Mouse (Mus musculus) urinary bladder, postnatal 14 days (tissue): Measurements from ENCODE around the gene AC131692.1.

Source experiments
- DNase-seq: peaks from one replicate; pipeline ENCODE4 v3.0.0; 2021; ENCODE audit warnings: low spot score

Gene AC131692.1

GRCm38 (mm10) chr19:6094119-6094518, at the start of gene AC131692.1:
TSS of gene AC131692.1 (plus strand) at chr19:6094419.
- no peak for DNase-seq

DNA sequence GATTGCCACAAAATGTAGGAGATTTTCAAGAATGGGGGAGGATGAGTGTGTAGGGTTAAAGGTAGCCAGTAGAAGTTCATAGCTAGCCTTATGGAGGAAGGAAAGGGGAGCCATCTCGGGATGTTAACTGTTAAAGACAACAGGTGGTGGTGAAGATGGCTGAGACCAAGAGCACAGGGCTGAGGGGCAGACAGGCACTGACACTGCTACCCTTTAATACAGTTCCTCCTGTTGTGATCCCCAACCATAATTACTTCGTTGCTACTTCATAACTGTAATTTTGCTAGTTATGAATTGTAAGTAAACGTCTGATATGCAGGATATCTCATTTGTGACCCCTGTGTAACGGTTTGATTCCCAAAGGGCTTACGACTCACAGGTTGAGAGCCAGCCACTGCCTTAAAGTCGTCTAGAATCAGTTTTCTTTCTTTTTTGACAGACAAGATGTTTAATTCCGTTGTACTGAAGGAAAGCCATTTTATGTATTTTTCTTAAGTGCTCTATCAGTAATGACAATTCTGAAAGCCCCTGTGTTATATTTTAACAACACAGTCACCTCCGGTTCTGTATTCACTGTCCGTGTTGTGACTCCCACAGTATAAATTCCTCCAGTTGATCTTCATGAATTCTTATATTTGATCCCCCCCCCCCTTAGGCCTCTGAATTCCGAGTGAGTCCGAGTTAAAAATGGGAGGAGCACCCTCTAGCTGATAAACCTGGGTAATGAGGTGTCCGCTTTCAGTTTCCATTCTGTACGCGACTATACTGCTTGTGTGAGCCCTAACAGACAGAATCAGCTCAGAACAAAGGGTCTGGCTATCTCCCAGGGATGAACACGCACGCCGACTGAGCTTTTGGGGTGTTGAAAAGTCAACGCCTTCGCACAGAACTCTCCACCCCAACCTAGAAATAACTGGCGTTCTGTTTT, 48.6 kb upstream of the AC131692.1 start:
- no peak for DNase-seq

GRCm38 (mm10) chr19:6046294-6047153, 47.7 kb upstream of the AC131692.1 start, which contains the start of gene Syvn1:
TSS of gene Syvn1 (plus strand) at chr19:6046576.
- DNase-seq, result peak; percentile 88

GRCm38 (mm10) chr19:6047154-6047898, 46.9 kb upstream of the AC131692.1 start:
- DNase-seq, result no peak

DNA sequence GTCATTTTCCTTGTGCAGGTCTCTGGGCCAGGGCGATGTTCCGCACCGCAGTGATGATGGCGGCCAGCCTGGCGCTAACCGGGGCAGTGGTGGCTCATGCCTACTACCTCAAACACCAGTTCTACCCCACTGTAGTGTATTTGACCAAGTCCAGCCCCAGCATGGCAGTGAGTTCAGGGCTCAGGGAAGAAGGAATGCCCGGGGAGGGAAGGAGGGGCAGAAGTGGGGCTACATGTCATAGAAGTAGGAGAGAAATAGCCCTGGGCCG, 46.4 kb upstream of the AC131692.1 start:
- no peak for DNase-seq

DNA sequence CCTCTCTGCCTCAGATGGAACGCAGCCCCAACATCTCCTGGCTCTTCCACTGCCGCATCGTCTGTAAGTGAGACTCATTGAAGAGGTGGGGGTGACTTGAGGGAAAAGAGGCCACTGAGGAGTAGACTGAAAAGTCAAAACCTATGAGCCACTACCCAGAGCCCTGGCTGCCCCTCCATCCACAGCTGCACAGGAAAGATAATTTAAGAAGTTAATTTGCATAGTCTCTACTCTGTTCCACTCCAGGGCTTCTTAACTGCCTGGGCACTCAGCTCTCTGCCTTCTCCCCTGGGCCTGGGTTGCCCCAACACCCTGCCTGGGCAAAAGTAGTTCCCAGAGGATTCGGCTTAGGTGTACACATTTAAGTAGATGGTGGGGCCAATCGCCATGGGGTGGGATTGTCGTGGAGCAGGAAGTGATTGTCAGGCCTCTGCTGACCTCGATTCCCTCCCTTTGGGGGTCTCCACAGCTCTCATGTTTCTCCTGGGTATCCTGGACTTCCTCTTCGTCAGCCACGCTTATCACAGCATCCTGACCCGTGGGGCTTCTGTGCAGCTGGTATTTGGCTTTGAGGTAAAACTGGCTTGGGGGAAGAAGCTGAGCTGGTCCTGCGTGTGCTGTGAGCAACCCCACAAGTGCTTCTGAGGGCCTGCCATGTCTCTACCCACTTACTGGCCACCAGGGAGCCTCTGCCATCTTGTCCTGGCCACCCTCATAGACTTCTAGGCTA, 45.4 kb upstream of the AC131692.1 start:
- no peak for DNase-seq

DNA sequence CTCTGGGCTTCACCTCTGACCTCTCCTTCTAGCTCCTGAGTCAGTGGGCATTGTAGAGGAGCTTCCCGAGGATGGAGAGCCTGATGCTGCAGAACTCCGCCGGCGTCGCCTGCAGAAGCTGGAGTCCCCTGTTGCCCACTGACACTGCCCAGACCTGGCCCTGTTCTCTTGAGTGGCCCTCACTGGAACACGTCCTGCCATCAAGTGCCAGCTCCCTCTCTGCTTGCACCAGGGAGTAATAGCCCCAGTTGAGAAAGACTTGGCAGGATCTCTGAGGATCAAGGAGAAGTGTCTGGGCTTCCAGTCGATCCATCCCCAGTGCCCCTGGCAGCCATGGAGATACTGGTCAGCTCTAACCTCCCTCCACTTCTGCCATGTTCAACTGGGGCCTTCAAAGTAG, 41.7 kb upstream of the AC131692.1 start:
- DNase-seq, result no peak

DNA sequence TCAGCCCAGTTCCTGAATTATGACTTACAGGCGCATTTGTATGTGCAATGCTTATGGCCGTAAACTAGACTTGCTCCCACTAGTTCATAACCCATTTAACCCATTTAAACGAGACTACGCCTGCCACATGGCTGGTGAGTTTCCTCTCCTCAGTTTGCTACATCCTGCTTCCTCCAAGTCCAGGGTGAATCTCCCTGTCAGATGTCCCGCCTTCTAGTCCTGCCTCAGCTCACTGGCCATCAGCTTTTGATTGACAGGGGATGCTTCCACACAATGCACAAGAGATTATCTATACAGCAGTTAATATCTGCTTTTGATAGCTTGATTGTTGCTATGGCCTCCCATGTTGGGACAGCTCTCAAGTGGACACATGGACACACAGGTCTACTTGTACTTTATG, 39.9 kb upstream of the AC131692.1 start:
- no peak for DNase-seq

- DNase-seq, result no peak
These were observed 37.5 kb upstream of the AC131692.1 start for GRCm38 (mm10) chr19:6056696-6057095.

DNA sequence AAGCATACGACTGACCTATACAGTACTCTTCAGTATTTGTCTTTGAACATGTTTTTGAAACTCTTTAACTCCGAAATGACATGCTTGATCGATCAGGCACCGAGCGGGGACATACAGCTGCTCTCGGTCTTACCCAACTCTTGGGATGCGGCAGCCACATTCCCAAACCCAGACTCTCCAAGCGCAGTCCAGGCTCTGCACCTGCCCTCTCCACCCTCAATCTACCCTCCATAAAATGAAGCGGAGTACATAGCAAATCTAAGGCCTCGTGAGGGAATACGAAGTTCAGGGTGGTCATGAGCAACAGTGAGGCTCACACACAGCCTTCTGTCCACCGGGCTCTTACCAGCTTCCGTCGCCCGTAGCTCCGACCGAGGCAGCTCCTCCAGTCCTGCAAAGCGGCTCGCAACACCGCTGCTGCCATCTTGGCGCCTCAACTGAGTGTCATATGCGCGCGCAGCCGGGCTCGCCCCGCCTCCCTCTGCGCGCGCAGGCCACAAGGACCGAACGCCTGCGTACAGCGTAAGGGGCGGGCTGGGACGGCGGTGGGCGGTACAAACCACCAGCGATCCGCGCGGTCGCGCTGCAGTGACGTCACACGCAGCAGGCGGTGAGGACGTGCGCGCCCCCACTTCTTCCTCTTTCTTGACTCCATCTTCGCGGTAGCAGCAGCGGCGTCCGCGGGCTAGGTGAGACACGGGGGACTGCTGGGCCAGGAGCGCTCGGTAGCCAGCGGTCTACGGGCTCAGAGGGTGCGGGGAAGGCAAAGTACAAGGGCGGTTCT, 36.7 kb upstream of the AC131692.1 start, which contains the start of the genes Mrpl49 and Fau:
Mrpl49 (minus strand) TSS at position 473 of the 784 bp plus-strand sequence.
Fau (plus strand) TSS at position 532 of the 784 bp plus-strand sequence.
- peak; percentile 99 for DNase-seq

GRCm38 (mm10) chr19:6058513-6058912, 35.7 kb upstream of the AC131692.1 start:
- no peak for DNase-seq

- no peak for DNase-seq
These were observed 35.3 kb upstream of the AC131692.1 start for GRCm38 (mm10) chr19:6058966-6059365.

DNA sequence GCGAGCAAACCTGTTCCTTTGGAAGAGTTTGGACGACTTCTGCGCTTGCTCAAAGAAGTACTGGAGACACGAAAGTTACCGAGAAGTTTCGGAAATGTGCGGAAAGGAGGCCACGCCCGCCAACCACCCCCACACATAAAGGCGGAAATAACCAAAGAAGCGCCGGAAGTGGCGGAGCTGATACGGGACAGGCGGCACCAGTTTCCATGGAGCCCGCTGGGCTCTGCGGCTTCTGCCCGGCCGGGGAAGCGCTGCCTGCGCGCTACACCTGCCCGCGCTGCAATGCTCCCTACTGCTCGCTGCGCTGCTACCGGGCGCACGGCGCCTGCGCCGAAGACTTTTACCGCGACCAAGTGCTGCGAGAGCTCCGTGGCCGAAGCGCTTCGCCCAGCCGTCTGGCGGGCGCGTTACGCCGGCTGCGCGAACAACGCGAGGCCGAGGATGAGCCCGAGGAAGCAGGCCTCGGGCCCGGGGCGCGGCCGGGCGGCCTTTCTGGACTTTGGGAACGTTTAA, 33.1 kb upstream of the AC131692.1 start, which contains the start of gene Znhit2:
Znhit2 (plus strand) TSS at position 172 of the 513 bp plus-strand sequence.
- peak; percentile 95 for DNase-seq

GRCm38 (mm10) chr19:6061641-6062302, 32.4 kb upstream of the AC131692.1 start:
- DNase-seq, result peak; percentile 57

GRCm38 (mm10) chr19:6062418-6062817, 31.8 kb upstream of the AC131692.1 start:
- DNase-seq, result no peak

DNA sequence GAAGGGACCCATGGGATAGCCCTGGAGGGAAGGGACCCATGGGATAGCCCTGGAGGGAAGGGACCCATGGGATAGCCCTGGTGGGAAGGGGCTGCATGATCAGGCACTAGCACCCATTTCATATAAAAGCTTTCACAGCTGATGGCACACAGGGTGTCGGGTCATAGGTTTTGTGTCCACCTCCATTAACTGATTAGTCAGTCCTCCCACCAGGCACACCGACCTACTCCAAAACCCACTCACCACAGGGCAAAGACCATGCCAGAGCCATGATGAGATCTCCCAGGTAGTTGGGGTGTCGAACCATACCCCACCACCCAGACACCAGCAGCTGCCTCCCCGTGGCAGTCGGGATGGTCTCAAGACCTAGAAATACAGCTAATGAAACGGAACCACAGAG, 31.1 kb upstream of the AC131692.1 start:
- no peak for DNase-seq

DNA sequence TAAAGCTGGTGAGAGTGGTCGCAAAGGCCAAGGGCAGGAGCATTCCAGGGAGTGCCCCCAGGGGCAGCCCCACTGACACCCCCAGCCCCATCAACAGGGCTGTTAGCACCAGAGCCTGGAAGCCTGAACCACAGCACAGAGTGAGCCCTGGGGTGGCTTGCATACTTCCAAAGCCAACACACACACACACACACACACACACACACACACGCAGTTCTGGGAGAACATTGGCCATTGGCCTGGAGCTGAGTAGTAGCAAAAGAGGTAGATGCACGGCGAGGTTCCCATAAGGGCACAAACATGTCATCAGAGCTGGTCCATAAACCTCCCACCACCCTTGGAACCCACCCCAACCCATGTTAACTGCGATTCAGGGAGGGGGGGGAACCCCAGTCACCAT, 27.6 kb upstream of the AC131692.1 start:
- no peak for DNase-seq

GRCm38 (mm10) chr19:6067011-6067723, 27.1 kb upstream of the AC131692.1 start:
- DNase-seq, result peak; percentile 86
